Mouse (Mus musculus) heart, postnatal 36 days (tissue): ENCODE measurements around the gene Cblc. TPM values are rescaled to one million over a fixed set of nuclear protein-coding genes. Genes with fewer than 3 reads are reported as not detected.

Experiments
- DNase-seq, 2 experiments: peaks; one replicate each; pipeline ENCODE4 v3.0.0; 2021 to 2022
- intact Hi-C: fragments of 180-260 bp; cut with DNase I; formaldehyde crosslinking; loops from one replicate; pipeline ENCODE4 v1.15.1; 2025
- total RNA-seq, 2 experiments: library from RNA; stranded (reverse); gene quantifications; 2 replicates each; pipeline ENCODE4 v1.2.3; 2021

Cblc gene
- total RNA-seq, 2 experiments from 2014 or later, result 0.75 to 0.81 TPM

DNA sequence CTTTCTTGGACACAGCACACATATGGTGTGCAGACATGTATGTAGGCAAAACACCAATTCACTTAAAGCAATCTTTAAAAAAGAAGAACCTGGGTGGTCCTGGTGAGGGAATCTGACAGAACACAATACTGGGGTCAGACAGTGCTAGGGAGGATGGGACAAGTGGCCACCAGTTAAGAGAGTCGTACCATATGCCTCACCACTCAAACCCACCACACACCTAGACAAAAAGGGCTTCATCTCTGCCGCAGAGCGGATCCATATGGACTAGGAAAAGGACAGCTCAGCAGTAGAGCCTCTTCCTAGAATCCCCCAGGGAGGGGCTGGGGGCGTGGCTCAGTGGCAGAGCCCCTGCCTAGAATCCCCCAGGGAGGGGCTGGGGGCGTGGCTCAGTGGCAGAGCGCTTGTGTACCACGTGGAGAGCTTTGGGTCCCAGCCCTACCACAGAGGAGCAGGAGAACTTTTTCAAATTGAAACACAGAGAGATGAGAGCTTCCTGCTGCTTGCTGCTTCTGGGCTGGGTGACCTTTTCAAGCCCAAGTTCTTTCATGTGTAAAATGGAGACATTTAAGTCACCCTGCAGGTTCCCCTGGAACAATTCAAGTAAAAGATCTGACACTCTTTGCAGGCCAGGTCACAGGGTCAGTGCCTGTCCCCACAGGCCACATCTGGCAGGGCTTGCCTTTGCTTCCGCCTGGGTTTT lies 55.1 kb downstream of the Cblc start:
- intact Hi-C loops, result loop anchor here (5.0 kb wide), 1 partner anchor 39 kb away; no protein-coding TSS in a partner anchor
- no peak for DNase-seq

- no peak for DNase-seq
- intact Hi-C loops, result loop anchor here (5.0 kb wide), 1 partner anchor 38 kb away; no protein-coding TSS in a partner anchor
These were observed 56.3 kb downstream of the Cblc start for GRCm38 (mm10) chr7:19740269-19740668.

DNA sequence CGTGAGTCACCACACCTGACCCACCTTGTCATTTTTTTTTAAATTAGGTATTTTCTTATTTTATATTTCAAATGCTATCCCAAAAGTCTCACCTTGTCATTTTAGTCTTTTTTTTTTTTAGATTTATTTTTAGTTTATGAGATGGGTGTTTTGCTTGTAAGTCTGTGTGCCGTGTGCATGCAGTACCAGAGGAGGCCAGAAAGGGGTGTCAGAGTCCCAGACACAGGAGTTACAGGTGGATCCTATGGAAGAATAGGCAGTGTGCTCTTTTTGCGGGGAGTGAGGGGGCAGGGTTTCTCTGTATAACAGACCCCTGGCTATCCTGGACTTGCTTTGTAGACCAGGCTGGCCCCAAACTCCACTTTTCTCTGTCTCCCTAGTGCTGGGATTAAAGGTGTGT lies 57.8 kb downstream of the Cblc start:
- intact Hi-C loops, result no loop called here
- DNase-seq, result no peak

- no peak for DNase-seq
- intact Hi-C loops, result no loop called here
These were observed 60.1 kb downstream of the Cblc start for GRCm38 (mm10) chr7:19736389-19737057.

GRCm38 (mm10) chr7:19734178-19734666 lies 62.4 kb downstream of the Cblc start:
- intact Hi-C loops, result no loop called here
- no peak for DNase-seq

Other genes with a start within 250 kb of the Cblc start
- 10 to 100 TPM; 56.0 to 59.3 TPM for gene Ppp1r37, start 233.7 kb downstream of the Cblc start, total RNA-seq
- gene Zfp296, start 219.5 kb downstream of the Cblc start, total RNA-seq, result under 1 TPM in 1 of 2 experiments, not detected in 1; 0.50 TPM
- gene Gemin7, start 219.2 kb downstream of the Cblc start, total RNA-seq, result 10 to 100 TPM; 44.1 to 47.8 TPM
- gene Clasrp, start 192.3 kb downstream of the Cblc start, total RNA-seq, result 10 to 100 TPM; 16.0 to 16.8 TPM
- 1 to 10 TPM; 5.7 to 8.9 TPM for gene Relb, start 167.4 kb downstream of the Cblc start, total RNA-seq
- 10 to 100 TPM; 76.4 to 84.1 TPM for gene Clptm1, start 131.8 kb downstream of the Cblc start, total RNA-seq
- not detected for gene Apoc2, start 118.9 kb downstream of the Cblc start, total RNA-seq
- gene Gm44805, start 115.4 kb downstream of the Cblc start, total RNA-seq, result not detected
- not detected for gene Apoc4, start 115.3 kb downstream of the Cblc start, total RNA-seq
- gene Apoc1, start 104.1 kb downstream of the Cblc start, total RNA-seq, result 1 to 10 TPM; 1.2 to 3.3 TPM
- 100 to 1,000 TPM; 308 to 344 TPM for gene Apoe, start 97.6 kb downstream of the Cblc start, total RNA-seq
- 100 to 1,000 TPM in 1 of 2 experiments, 10 to 100 TPM in 1; 97.7 to 102 TPM for gene Tomm40, start 81.4 kb downstream of the Cblc start, total RNA-seq
- gene Nectin2, start 46.3 kb downstream of the Cblc start, total RNA-seq, result 10 to 100 TPM; 33.2 to 41.7 TPM
- gene Bcam, start 25.8 kb downstream of the Cblc start, total RNA-seq, result 100 to 1,000 TPM; 210 to 232 TPM
- gene Bcl3, start 26.0 kb upstream of the Cblc start, total RNA-seq, result 1 to 10 TPM; 3.5 TPM
- gene Gm19345, start 55.2 kb upstream of the Cblc start, total RNA-seq, result not detected
- under 1 TPM in 1 of 2 experiments, not detected in 1; 0.69 TPM for gene Ceacam16, start 64.5 kb upstream of the Cblc start, total RNA-seq
- not detected for gene Ceacam19, start 91.2 kb upstream of the Cblc start, total RNA-seq
- gene Pvr, start 124.4 kb upstream of the Cblc start, total RNA-seq, result 10 to 100 TPM; 19.8 to 25.0 TPM
- gene Igsf23, start 153.9 kb upstream of the Cblc start, total RNA-seq, result 1 to 10 TPM; 1.4 TPM
- gene Ceacam20, start 168.6 kb upstream of the Cblc start, total RNA-seq, result not detected
- gene Nlrp9b, start 194.7 kb upstream of the Cblc start, total RNA-seq, result not detected